Mouse (Mus musculus): Measurements from ENCODE around the gene Inpp5a. TPM values are rescaled to one million over a fixed set of nuclear protein-coding genes. Genes with fewer than 3 reads are reported as not detected.

The Inpp5a gene
- total RNA-seq, 2 experiments from 2014 or later: 292 to 306 TPM

DNA sequence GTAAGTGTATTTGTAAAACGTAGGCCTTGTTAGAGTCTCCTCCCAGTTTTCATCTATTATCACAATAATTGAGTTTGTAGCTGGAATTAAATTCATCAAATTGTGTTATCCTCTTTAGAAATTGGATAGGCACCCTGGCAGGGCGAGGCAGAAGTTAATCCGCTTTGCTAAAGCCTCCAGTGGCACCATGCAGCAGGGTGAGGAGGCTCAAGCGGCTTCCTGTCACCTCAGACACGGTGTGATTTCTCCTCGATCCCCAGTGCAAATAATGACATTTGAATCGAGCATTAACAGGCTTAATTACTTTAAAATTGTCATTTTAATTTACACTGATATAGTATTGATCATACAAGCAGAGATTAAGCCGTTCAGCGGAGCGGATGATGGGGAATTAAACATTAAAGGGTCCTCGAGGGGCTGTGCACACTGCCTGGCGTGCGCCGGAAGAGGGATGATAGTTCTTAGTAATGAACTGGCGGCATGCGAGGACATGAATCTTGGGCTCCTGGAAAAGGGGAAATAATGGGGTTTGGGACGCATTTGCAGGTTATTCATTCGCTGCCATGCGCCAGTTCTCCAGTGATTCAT is 109.2 kb downstream of the Inpp5a start:
- intact Hi-C loops (cut with DNase I): no loop called here
- no peak for DNase-seq (ENCODE audit: low spot score)

DNA sequence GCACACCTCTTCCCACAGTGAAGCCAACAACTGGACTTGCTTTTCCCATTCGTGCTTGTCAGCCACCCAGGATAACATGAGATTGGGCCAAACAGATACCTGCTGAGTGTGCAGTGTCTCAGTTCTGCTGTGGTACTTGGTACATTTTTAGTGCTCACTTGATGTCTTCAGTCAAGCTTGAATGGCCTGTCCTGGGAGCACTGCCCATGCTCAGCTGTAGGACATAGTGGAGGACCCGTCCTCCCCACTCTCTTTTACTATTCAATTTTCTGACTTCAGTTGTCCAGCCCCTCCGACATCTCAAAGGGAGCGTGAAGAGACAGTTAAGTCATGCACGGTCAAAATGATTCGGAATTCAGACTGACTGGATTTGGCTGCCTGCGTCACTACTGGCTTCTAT is 115.2 kb downstream of the Inpp5a start:
- DNase-seq (ENCODE audit: low spot score): no peak
- intact Hi-C loops (cut with DNase I): no loop called here

DNA sequence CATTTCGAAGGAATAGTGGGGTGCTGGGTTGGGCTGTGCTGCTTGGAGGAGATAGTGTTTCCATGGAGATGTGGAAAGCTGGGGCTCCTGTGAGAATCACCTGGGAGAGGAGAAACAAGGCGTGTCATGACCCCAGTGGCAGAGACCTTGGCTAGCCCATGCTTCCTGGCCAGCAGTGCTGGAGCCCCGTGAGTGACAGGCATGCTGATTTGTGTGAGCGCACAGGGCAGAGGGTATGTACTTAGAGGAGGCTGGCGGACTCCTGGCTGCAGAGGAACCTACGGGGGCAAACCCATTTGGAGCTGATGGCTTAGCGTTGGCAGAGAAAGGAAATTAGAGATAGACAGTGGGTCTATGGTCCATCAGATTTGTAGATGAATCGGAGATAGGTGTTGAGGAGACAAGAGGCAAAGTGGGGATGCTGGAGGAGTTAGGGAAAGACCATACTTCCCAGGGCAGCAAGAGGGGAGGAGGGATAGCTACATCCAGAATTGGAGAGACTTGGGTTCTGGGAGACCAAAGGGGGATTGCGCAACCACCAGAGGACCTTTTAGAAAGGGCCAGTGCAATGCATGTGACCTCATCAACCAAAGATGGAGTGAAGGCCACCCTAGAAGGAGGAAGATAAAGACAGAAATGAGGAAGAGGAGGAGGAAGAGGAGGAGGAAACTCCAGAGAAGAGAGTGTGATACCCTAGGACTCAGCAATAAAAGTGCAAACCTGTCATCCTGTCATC is 117.9 kb downstream of the Inpp5a start:
- DNase-seq (ENCODE audit: low spot score): no peak
- intact Hi-C loops (cut with DNase I): no loop called here

DNA sequence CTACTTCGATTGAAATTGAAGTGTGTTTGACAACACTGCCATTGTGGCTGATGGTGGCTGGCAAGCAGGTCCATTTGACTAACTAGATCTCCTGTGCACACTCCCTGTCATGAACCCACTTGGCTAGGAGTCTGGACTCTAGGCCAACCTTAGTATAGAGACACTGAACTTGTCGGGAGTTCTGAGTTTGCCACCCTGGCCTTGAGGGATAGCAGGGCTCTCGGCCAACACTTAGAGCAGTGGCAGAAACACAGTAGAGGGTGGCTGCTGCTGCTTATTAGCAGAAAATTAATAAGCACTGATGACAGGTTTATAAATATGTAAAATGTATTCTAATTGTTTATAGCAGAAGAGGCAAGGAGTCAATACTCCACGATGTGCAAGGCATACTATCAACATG is 120.0 kb downstream of the Inpp5a start:
- no peak for DNase-seq (ENCODE audit: low spot score)
- intact Hi-C loops (cut with DNase I): no loop called here

DNA sequence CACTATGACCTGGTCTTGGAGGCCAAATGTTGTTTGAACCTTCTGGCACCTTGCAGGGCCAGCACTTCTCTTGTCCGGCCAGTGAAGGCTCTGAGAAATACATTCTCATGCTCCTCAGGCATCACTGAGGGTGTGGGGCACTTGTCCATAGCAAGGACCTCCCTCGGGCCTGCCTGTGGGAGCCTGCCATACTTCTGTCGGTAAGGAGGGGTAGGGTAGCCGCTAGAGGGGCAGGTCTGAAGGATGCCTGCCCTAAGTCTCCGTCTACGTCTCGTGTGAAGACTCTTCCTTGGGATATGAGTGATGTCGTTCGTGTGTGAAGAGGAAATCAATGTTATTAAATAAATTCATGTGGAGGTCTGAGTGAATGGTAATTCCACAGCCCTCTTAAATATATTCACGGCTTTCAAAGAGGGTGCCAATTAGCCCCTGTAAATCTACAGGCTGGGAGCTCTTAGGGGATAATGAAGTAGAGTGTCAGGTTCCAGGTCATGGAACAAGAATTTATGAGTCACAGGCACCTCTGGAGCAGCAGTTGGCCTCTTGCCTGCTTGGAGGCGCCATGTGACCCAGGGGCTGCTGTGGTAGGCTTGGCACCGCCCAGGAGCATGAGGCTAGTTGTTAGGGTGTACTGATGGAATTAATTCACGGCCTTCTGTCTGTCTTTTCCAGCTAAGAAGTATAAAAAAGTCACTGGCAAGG is 127.2 kb downstream of the Inpp5a start:
- intact Hi-C loops (cut with DNase I): no loop called here
- DNase-seq (ENCODE audit: low spot score): peak; percentile 29

DNA sequence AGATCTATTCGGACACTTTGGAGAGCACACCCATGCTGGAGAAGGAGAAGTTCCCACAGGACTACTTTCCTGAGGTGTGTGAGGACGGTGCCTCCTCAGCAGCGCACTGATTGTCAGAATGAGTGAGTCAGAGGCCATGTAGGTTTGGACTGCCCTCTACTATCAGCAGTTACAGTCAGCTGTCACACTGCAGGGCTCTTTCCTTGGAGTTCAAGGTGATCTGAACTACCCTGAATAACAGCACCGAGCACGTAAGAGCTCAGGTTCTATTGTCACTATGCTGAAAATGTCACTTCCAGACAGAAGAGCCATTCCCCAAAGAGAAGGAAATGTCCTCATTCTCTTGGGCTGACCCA is 127.7 kb downstream of the Inpp5a start:
- no peak for DNase-seq (ENCODE audit: low spot score)
- intact Hi-C loops (cut with DNase I): no loop called here

DNA sequence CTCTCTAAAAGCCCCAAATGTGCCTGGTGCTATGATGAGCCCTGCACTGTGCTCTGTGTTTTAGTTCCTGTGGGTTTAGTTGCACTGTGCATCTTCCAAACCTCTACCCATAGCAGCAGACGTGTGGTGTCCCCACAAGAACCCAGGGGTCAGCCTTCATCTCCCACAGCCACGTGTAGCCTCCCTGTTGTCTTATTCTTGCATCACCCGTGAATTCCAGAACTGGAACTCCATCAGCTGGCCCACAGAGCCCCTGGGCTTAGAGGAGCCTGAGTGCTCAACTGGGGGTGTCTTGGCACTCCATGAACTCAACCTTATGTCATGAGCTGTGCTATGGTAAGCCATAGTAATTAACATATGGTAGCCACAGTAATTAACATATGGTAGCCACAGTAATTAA is 129.4 kb downstream of the Inpp5a start:
- intact Hi-C loops (cut with DNase I): no loop called here
- no peak for DNase-seq (ENCODE audit: low spot score)

DNA sequence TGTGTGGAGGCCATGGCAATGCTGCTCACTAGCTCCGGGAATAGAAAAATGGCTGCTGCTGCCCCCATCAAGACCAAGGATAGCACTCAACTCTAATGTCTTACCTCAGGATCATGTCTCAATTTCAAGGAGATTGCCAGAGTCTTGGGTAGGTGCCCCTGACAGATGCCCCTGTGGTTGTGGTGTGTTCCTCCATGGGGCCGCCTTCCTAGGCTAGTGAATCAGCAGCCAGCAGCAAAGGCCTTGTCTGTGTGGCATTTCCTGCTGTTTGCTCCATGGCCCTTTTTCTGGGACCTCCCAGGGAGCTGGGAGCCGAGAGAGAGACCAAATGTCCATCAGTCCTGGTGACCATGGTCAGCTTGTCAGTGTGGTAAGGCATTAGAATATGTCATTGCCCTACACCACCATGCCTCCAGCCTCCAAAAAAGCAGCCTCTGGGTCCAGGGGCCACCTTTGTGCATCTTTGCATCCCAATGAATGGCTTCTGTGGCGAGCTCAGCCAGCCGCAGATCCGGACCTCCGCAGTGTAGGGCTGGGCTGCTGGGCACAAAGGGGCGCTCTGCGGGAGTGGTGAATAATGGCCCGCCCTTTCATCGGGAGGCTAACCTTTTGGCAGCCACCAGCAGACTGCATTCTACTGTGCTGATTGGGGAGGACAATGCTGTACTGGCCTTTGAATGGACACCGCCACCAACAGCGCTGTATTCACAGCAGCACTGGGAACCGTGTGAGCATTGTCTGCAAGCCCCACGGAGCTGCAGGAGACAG is 139.6 kb downstream of the Inpp5a start:
- no peak for DNase-seq (ENCODE audit: low spot score)
- intact Hi-C loops (cut with DNase I): no loop called here

DNA sequence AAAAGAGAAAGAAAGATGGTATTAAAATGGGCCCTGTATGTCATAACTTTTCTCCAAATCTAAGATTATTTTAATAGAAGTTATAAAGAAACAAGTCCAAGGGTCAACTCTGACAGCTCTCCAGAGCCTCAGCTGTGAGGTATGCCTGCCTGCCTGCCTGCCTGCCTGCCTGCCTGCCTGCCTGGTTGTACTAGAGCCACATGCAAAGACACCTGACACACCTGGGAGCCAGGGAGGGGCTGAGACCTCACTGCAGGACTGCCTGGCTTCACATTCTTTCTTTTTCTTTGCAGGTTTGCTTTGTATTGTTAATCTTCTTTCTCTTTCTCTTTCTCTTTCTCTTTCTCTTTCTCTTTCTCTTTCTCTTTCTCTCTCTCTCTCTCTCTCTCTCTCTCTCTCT is 140.3 kb downstream of the Inpp5a start:
- intact Hi-C loops (cut with DNase I): no loop called here
- no peak for DNase-seq (ENCODE audit: low spot score)

DNA sequence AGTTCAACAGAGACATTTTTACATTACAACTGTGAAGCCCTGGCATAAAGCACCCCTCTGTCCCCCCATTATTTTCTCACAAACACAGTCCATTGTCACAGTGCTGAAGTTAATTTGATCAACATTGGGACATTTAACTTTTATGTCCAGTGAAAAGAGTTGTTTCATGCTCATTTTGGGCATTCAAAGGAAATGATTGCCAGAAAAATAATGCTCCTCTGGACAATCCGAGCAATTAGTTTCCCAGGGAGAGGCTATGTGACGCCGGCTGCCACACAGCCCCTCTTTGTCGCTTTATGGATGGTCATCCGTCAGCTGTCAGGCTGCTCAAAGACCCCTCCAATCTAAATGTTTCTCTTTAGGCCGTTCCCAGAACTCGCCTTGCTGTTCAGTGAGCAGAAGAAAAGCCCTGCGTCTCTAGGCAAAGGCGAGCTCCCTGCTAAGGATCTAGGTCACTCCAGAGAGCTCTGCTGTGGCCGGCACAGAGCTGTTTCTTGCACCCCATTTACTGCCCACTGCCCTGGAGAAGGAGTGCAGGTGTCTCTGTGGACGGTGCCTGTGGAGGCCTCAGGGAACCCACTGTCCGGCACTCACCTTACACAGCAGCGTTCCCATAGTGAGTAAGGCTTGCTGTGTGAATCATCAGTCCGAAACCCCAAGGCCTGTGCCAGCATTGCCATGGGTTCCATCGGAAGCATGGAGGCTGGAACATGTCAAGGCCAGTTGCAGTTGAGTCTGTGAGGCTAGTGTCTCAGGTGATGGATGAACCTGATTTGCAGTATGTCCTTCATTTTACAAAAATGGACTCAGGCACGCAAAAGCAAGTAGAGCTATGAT is 141.9 kb downstream of the Inpp5a start:
- DNase-seq (ENCODE audit: low spot score): no peak
- intact Hi-C loops (cut with DNase I): no loop called here

DNA sequence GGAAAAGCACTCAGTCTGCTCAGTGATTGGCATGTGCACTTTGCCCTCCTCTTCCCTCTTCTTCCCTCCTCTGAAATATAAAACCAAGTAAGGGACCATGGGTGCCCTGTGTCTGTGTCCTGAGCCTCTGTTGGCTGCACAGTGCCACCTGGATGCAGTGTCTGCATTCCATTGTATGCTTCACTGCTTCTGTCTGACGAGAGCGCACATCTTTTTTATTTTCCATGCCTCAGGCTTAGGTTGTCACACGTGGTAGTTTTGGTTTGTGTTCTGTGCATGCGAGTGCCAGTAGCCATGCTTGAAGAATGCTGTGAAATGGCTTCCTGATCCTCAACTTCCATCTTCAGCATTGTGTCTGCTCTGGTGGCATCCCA is 142.5 kb downstream of the Inpp5a start:
- intact Hi-C loops (cut with DNase I): no loop called here
- no peak for DNase-seq (ENCODE audit: low spot score)

DNA sequence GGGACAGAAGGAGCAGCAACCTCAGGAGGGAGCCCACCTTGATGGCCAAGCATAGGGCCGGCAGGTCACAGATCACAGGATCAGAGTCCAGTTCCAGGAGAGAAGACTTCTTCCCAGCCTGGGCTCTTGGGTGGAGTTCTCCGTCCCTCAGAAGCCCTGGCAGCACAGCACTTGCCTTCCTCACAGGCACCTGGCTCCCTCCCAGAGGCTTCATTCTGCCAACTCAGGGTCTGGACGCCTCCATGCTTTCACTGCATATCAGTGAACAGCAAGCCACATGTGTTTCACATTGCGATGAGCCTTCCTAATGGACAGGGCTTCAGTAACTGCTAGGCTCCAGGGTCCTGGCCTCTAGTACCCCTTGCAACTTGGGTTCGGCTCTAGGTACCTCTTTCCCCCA is 147.4 kb downstream of the Inpp5a start:
- DNase-seq (ENCODE audit: low spot score): no peak
- intact Hi-C loops (cut with DNase I): no loop called here

DNA sequence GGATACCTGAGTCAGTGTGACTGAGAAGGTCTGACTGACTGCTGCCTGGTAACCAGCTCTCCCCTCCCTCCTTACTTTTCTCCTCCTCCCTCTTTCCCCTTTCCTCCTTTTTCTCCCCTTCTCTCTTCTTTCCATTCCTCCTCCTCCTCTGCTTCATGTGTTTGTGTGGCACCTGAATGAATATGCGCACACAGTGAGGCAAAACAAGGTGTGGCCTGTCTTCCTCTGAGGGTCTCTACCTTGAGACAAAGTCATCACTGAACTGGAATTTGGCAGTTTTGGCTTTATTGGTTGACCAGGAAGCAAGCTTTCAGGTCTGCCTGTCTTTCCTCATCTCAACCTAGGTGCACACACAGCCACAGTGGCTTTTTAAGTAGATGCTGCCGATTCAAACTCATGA is 147.9 kb downstream of the Inpp5a start:
- intact Hi-C loops (cut with DNase I): no loop called here
- no peak for DNase-seq (ENCODE audit: low spot score)

DNA sequence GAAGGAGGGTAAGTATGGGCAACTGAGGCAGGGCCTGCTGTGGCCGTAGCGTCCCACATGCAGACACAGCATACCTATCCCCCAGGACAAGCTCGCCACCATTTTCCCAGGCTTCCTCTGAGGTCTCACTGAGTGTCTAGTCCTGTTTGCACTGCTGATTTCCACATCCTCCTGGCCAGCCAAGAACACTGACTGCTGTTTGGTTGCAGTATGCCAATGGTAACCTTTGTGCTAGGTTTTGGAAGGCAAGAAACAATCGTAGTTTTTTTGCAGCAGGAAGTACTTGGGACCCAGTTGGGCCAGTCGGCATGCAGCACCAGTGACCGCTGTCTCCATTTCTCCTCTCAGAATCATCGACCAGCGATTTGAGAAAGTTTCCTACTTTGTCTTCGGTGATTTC is 148.9 kb downstream of the Inpp5a start:
- no peak for DNase-seq (ENCODE audit: low spot score)
- intact Hi-C loops (cut with DNase I): no loop called here

DNA sequence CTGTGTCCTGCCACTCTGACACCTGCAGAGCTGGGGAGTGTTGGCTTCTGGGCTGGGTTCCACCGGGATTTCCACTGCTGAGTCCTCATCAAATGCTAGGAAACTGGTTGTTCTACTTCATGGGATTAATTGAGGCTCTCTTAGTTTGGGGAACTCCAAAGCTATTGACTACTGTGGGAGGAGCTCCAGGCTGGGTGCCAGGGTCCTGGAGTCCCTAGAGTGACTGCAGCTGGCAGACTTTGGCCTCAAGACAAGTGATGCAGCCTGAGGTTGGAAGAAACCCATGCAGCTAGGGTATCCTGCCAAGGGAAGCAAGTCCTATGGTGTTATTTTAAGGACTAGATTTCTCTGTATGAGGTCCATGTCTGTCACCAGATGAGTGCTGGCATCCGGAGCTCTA is 149.6 kb downstream of the Inpp5a start:
- DNase-seq (ENCODE audit: low spot score): no peak
- intact Hi-C loops (cut with DNase I): no loop called here

DNA sequence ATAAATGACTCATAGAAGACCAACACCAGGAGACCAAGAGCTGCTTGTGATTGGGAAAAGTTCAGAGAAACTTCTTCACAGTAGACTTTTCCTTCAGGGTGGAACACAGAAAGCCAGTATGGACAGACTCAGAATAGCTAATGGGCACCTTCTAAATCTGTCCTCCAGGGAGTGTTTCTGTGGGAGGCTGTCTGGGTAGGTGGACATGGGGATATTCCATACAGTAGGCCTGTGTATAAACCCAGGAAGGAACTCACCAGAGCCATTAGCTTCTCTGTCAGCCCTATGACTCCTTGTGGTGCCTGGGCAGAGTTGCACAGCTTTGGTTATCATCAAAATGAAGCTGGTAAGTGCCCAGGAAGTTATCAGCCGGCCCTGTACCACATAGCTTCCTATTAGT is 151.7 kb downstream of the Inpp5a start:
- DNase-seq (ENCODE audit: low spot score): no peak
- intact Hi-C loops (cut with DNase I): no loop called here

DNA sequence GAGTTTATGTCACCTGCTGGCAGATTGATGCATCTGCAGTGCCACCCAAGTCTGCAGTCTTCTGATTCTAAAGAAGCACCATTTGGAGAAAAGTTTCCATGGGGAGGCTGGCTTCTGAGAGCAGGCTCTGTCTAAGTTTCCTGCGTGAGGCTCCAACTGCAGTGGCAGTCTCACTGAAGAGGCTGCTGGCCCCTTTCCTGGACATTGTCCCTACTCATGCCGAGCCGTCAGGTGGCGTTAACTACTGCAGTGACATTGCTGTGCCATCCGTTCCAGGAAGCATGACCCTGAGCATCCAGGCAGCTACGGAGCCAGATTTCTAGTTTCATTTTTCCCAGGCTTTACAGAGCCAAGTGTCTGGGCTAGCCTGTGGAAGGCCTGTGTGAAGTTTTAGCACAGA is 152.5 kb downstream of the Inpp5a start:
- DNase-seq (ENCODE audit: low spot score): no peak
- intact Hi-C loops (cut with DNase I): no loop called here

DNA sequence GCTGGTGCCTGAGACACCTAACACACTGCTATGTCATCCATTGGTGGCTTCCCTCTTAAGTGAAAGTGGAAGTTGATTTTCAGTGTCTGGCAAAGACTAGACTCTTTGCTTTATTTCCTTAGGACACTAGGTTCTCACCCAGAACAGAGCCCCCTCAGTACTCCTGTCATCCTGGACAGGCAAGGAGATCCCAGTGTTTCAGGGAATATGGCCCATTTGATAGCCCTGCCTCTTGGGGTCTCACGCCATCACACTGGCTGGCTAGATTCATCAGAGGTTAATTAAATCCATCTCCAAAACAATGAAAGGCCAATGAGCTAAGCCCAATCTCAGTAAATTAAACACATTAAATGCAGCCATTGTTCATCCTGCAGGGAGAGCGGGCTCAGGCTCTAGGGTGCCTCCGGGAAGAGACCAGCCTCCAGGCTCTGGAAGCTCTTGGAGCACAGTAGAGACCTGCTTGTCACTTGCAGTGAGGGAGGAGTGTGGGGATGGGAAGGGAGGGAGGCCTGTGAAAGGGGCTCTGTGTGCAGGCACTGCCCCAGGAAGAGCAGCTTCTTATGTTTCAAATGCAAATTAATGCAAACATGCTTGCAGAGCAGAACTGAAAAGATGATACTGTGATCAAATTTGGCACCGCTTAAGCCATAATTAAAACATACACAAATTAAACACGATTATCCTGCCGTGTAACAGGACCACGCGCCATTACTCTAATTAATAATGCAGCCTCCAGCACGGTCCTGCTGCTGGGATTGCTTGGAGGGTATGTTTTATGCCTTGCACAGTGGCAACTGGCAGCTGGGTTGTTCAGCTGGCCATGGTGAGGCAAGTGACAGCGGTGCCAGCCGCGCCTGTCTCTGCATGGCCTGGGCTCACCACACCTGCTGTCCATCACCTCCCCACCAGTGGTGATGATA is 156.1 kb downstream of the Inpp5a start:
- intact Hi-C loops (cut with DNase I): no loop called here
- no peak for DNase-seq (ENCODE audit: low spot score)

DNA sequence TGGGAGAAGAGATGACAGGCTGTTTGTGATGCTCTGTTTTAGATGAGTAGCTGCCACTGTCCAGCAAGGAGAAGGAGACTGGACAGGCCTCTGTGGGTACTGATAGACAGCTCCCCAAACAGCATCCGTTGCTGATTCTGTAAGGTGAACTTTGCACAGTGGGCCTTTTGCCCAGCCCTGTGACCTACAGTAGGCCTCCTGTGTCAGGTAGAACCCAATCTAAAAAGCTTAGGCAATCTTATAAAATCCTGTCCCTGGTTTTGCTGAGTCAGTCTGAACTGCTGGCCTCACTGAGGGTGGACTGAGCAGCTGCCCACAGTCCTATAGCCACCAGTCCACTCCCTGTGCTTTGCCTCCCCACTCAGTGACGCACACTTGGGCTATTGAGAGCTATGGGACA is 158.4 kb downstream of the Inpp5a start:
- no peak for DNase-seq (ENCODE audit: low spot score)
- intact Hi-C loops (cut with DNase I): no loop called here
